In the genomic region with DNA sequence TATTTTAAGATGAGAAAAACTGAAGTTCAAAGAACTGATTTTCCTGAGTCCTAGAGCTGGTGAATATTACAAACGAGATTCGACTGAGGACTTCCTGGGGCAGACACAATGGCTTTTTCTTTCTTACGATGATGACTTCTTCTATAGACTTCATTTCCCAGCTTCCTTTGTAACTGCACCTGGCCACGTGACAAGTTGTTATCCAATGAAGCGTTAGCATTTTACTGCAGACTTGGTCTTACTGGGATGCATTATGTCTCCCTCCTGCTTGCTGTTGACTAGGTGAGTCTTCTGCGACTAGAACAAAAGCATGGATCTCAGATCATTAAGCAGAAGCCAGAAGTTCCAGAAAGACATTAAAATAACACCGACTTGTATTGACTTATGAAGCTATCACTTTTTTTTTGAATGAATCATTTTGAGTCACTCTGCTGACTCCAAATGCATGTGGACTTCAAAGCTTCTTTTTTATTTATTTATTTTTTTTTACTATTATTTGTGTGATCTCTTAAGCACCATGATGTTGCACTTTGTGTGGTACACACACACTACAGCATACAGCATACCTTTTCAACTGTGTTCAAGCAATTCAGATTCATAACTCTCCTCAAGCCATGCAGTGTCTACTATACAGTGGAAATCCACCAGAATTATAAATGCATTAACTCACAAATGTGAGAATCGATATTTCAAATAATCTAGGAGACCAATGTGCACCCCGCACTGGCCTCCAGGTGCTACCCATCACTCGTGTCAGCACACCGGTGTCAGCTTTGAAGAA, we compare ENCODE assay signal across 10 mouse cellular contexts.
DNase-seq lines count a peak whose midpoint lies in the region; ATAC-seq lines count a peak whose summit lies in the region.
"Had no signal": no experiment of that assay in that cellular context is flagged by ENCODE, and none has a peak within 500 bp of the region (broad histone marks: within the 10 kb centered on the region; RNA-seq: fewer than 3 reads in every experiment).

No protein-coding gene starts in this region.

- peak overlapping the region; percentile 70; the same call in 1 of the 2 replicates for H3K27ac ChIP-seq in heart, embryonic 13.5 days (replicated peaks)
- peak overlapping the region; percentile 91 for H3K27ac ChIP-seq in embryonic facial prominence, embryonic 10.5 days (replicated peaks)
- peak overlapping the region; percentile 54 for H3K27ac ChIP-seq in hindbrain, embryonic 15.5 days (replicated peaks)
- no peak overlapping the region for H3K27ac ChIP-seq in neural tube, embryonic 15.5 days (replicated peaks)
- no peak overlapping the region for H3K27ac ChIP-seq in heart, embryonic 10.5 days
- H3K27ac ChIP-seq: macrophage had no signal

- no peak overlapping the region for H3K4me3 ChIP-seq in heart, embryonic 13.5 days
- no peak overlapping the region for H3K4me3 ChIP-seq in embryonic facial prominence, embryonic 10.5 days
- H3K4me3 ChIP-seq in hindbrain, embryonic 15.5 days: no peak overlapping the region
- H3K4me3 ChIP-seq in neural tube, embryonic 15.5 days (replicated peaks): no peak overlapping the region
- H3K4me3 ChIP-seq in heart, embryonic 10.5 days: no peak overlapping the region

- no peaks in the 10 kb centered on the region for H3K9me3 ChIP-seq in heart, embryonic 13.5 days
- H3K9me3 ChIP-seq in embryonic facial prominence, embryonic 10.5 days: no peaks in the 10 kb centered on the region
- no peaks in the 10 kb centered on the region for H3K9me3 ChIP-seq in hindbrain, embryonic 15.5 days
- no peaks in the 10 kb centered on the region for H3K9me3 ChIP-seq in neural tube, embryonic 15.5 days (replicated peaks)
- no peaks in the 10 kb centered on the region for H3K9me3 ChIP-seq in heart, embryonic 10.5 days

- H3K4me2 ChIP-seq in heart, embryonic 13.5 days: no peak overlapping the region
- H3K4me2 ChIP-seq in hindbrain, embryonic 15.5 days: 0 out of 2 replicates have a peak overlapping the region, but pooled peaks have one; percentile 3
- no peak overlapping the region for H3K4me2 ChIP-seq in neural tube, embryonic 15.5 days

- WGBS in heart, embryonic 13.5 days: 69% methylated on average over 11 of the region's 11 CpGs
- WGBS in embryonic facial prominence, embryonic 10.5 days: 68% methylated on average over 11 of the region's 11 CpGs
- 62% methylated on average over 11 of the region's 11 CpGs for WGBS in hindbrain, embryonic 15.5 days
- 67% methylated on average over 11 of the region's 11 CpGs for WGBS in neural tube, embryonic 15.5 days
- 78% methylated on average over 11 of the region's 11 CpGs for WGBS in heart, embryonic 10.5 days

- no peak overlapping the region for H3K9ac ChIP-seq in heart, embryonic 13.5 days
- no peak overlapping the region for H3K9ac ChIP-seq in hindbrain, embryonic 15.5 days
- no peak overlapping the region for H3K9ac ChIP-seq in neural tube, embryonic 15.5 days (replicated peaks)

- ATAC-seq in heart, embryonic 13.5 days (ENCODE audit: extremely low read depth, insufficient number of reproducible peaks, low FRiP score, low TSS enrichment): no peak
- ATAC-seq in hindbrain, embryonic 15.5 days (ENCODE audit: low FRiP score, low read depth): peak; percentile 80
- ATAC-seq in neural tube, embryonic 15.5 days (ENCODE audit: low FRiP score): peak; percentile 83

- no peaks in the 10 kb centered on the region for H3K36me3 ChIP-seq in heart, embryonic 13.5 days
- no peaks in the 10 kb centered on the region for H3K36me3 ChIP-seq in embryonic facial prominence, embryonic 10.5 days (replicated peaks)
- H3K36me3 ChIP-seq in hindbrain, embryonic 15.5 days: no peaks in the 10 kb centered on the region
- no peaks in the 10 kb centered on the region for H3K36me3 ChIP-seq in neural tube, embryonic 15.5 days
- H3K36me3 ChIP-seq in heart, embryonic 10.5 days: no peaks in the 10 kb centered on the region

- no peaks in the 10 kb centered on the region for H3K27me3 ChIP-seq in heart, embryonic 13.5 days (replicated peaks)
- H3K27me3 ChIP-seq in embryonic facial prominence, embryonic 10.5 days (replicated peaks; ENCODE audit: low read depth, poor library complexity, severe bottlenecking): no peaks in the 10 kb centered on the region
- H3K27me3 ChIP-seq in hindbrain, embryonic 15.5 days: no peaks in the 10 kb centered on the region
- no peaks in the 10 kb centered on the region for H3K27me3 ChIP-seq in neural tube, embryonic 15.5 days (replicated peaks)
- H3K27me3 ChIP-seq in heart, embryonic 10.5 days (ENCODE audit: insufficient read depth, poor library complexity, severe bottlenecking): no peaks in the 10 kb centered on the region

- DNase-seq in heart, adult 18-20 months: no peak
- DNase-seq in embryonic facial prominence, embryonic 10.5 days (ENCODE audit: low spot score): no peak
- DNase-seq in heart, embryonic 10.5 days (ENCODE audit: low spot score): no peak
- DNase-seq in kidney, adult 11 months: no peak
- DNase-seq in adrenal gland, postnatal 4 days (ENCODE audit: low spot score in 2 of 2): no peak
- DNase-seq: gastrocnemius, postnatal 14 days had no signal

- peaks cover 25% of the 10 kb centered on the region for H3K4me1 ChIP-seq in heart, embryonic 13.5 days
- H3K4me1 ChIP-seq in embryonic facial prominence, embryonic 10.5 days: peaks cover 35% of the 10 kb centered on the region
- H3K4me1 ChIP-seq in hindbrain, embryonic 15.5 days (replicated peaks): peaks cover 23% of the 10 kb centered on the region
- peaks cover 22% of the 10 kb centered on the region for H3K4me1 ChIP-seq in neural tube, embryonic 15.5 days
- H3K4me1 ChIP-seq in heart, embryonic 10.5 days: peaks cover 20% of the 10 kb centered on the region

Comparison
In these comparisons a context has a peak if more than half of its experiments do, and no peak if none do; other contexts are left out.
1. H3K27ac ChIP-seq: peak in heart, embryonic 13.5 days (single experiment), embryonic facial prominence, embryonic 10.5 days (single experiment) and hindbrain, embryonic 15.5 days (single experiment); none in neural tube, embryonic 15.5 days (single experiment) and heart, embryonic 10.5 days (single experiment).